Mouse (Mus musculus) liver (tissue): Measurements from ENCODE around the gene Fam19a2.
A peak's percentile ranks its signal among the peaks of the same experiment; 100 is the strongest.

Experiments used
- DNase-seq: peaks from one replicate; pipeline ENCODE4 v3.0.0-alpha.2; 2020; ENCODE audit warnings: mixed read lengths

Fam19a2 gene

GRCm38 (mm10) chr10:123263876-123264309, at the start of gene Fam19a2:
TSS of gene Fam19a2 (plus strand) at chr10:123263996.
- DNase-seq: peak; percentile 30

- DNase-seq: no peak
These were observed 41.0 kb upstream of the Fam19a2 start for GRCm38 (mm10) chr10:123222785-123223184.

- no peak for DNase-seq
These were observed 34.4 kb upstream of the Fam19a2 start for GRCm38 (mm10) chr10:123229420-123229819.

- no peak for DNase-seq
These were observed 15.7 kb upstream of the Fam19a2 start for GRCm38 (mm10) chr10:123248063-123248462.

GRCm38 (mm10) chr10:123251904-123252303, 11.9 kb upstream of the Fam19a2 start:
- DNase-seq: no peak

GRCm38 (mm10) chr10:123254299-123254698, 9.5 kb upstream of the Fam19a2 start:
- no peak for DNase-seq

GRCm38 (mm10) chr10:123255674-123256348, 8.0 kb upstream of the Fam19a2 start:
- peak; percentile 7 for DNase-seq

GRCm38 (mm10) chr10:123264461-123265191, 830 bp downstream of the Fam19a2 start:
- DNase-seq: peak; percentile 19

- DNase-seq: no peak
These were observed 1.5 kb downstream of the Fam19a2 start for GRCm38 (mm10) chr10:123265241-123265790.

- DNase-seq: no peak
These were observed 4.8 kb downstream of the Fam19a2 start for GRCm38 (mm10) chr10:123268568-123268967.

GRCm38 (mm10) chr10:123274554-123274953, 10.8 kb downstream of the Fam19a2 start:
- no peak for DNase-seq

- DNase-seq: no peak
These were observed 43.5 kb downstream of the Fam19a2 start for GRCm38 (mm10) chr10:123307300-123307699.

- DNase-seq: no peak
These were observed 62.5 kb downstream of the Fam19a2 start for GRCm38 (mm10) chr10:123326271-123326670.

GRCm38 (mm10) chr10:123341280-123341679, 77.5 kb downstream of the Fam19a2 start:
- no peak for DNase-seq

GRCm38 (mm10) chr10:123342591-123343236, 78.9 kb downstream of the Fam19a2 start:
- peak; percentile 8 for DNase-seq

GRCm38 (mm10) chr10:123346301-123346700, 82.5 kb downstream of the Fam19a2 start:
- no peak for DNase-seq

GRCm38 (mm10) chr10:123353667-123354066, 89.9 kb downstream of the Fam19a2 start:
- DNase-seq: no peak

- DNase-seq: no peak
These were observed 93.2 kb downstream of the Fam19a2 start for GRCm38 (mm10) chr10:123357010-123357409.

- no peak for DNase-seq
These were observed 96.7 kb downstream of the Fam19a2 start for GRCm38 (mm10) chr10:123360492-123360891.

- no peak for DNase-seq
These were observed 100.8 kb downstream of the Fam19a2 start for GRCm38 (mm10) chr10:123364628-123365027.

- DNase-seq: no peak
These were observed 103.5 kb downstream of the Fam19a2 start for GRCm38 (mm10) chr10:123367152-123367864.

GRCm38 (mm10) chr10:123383277-123383676, 119.5 kb downstream of the Fam19a2 start:
- DNase-seq: no peak

GRCm38 (mm10) chr10:123385641-123386040, 121.8 kb downstream of the Fam19a2 start:
- DNase-seq: no peak
